Mouse (Mus musculus): ENCODE measurements around the gene Pwp2. TPM values are rescaled to one million over a fixed set of nuclear protein-coding genes. Genes with fewer than 3 reads are reported as not detected.
"Not testable (repeated sequence)": the region's sequence is repeated elsewhere in the genome, so short reads cannot be mapped to it uniquely, and the experiment has no call there.

Pwp2 gene
- total RNA-seq, 1 experiment from 2014 or later: 32.2 TPM

GRCm38 (mm10) chr10:78148834-78149766, 35.8 kb downstream of the Pwp2 start:
- peak; percentile 85 for ATAC-seq (replicated peaks; ENCODE audit: low read depth, poor library complexity, severe bottlenecking)

GRCm38 (mm10) chr10:78147908-78148441, 37.0 kb downstream of the Pwp2 start:
- ATAC-seq (replicated peaks; ENCODE audit: low read depth, poor library complexity, severe bottlenecking): no peak

GRCm38 (mm10) chr10:78143727-78144505, 41.0 kb downstream of the Pwp2 start:
- ATAC-seq (replicated peaks; ENCODE audit: low read depth, poor library complexity, severe bottlenecking): peak; percentile 51

- no peak for ATAC-seq (replicated peaks; ENCODE audit: low read depth, poor library complexity, severe bottlenecking)
These were observed 44.1 kb downstream of the Pwp2 start for GRCm38 (mm10) chr10:78140843-78141242.

- no peak for ATAC-seq (replicated peaks; ENCODE audit: low read depth, poor library complexity, severe bottlenecking)
These were observed 44.7 kb downstream of the Pwp2 start for GRCm38 (mm10) chr10:78140251-78140600.

- no peak for ATAC-seq (replicated peaks; ENCODE audit: low read depth, poor library complexity, severe bottlenecking)
These were observed 45.2 kb downstream of the Pwp2 start for GRCm38 (mm10) chr10:78139572-78140250.

GRCm38 (mm10) chr10:78138812-78139523, 46.0 kb downstream of the Pwp2 start:
- no peak for ATAC-seq (replicated peaks; ENCODE audit: low read depth, poor library complexity, severe bottlenecking)

GRCm38 (mm10) chr10:78137191-78137590, 47.8 kb downstream of the Pwp2 start:
- ATAC-seq (replicated peaks; ENCODE audit: low read depth, poor library complexity, severe bottlenecking): no peak

GRCm38 (mm10) chr10:78135947-78136346, 49.0 kb downstream of the Pwp2 start:
- ATAC-seq (replicated peaks; ENCODE audit: low read depth, poor library complexity, severe bottlenecking): no peak

GRCm38 (mm10) chr10:78134975-78135798, 49.8 kb downstream of the Pwp2 start:
- ATAC-seq (replicated peaks; ENCODE audit: low read depth, poor library complexity, severe bottlenecking): peak; percentile 78

- ATAC-seq (replicated peaks; ENCODE audit: low read depth, poor library complexity, severe bottlenecking): peak; percentile 61
These were observed 50.5 kb downstream of the Pwp2 start for GRCm38 (mm10) chr10:78134400-78134799.

- peak; percentile 59 for ATAC-seq (replicated peaks; ENCODE audit: low read depth, poor library complexity, severe bottlenecking)
These were observed 55.0 kb downstream of the Pwp2 start for GRCm38 (mm10) chr10:78129998-78130397.

GRCm38 (mm10) chr10:78129423-78129822, 55.5 kb downstream of the Pwp2 start:
- ATAC-seq (replicated peaks; ENCODE audit: low read depth, poor library complexity, severe bottlenecking): no peak

- no peak for ATAC-seq (replicated peaks; ENCODE audit: low read depth, poor library complexity, severe bottlenecking)
These were observed 56.3 kb downstream of the Pwp2 start for GRCm38 (mm10) chr10:78128647-78129046.

- no peak for ATAC-seq (replicated peaks; ENCODE audit: low read depth, poor library complexity, severe bottlenecking)
These were observed 57.0 kb downstream of the Pwp2 start for GRCm38 (mm10) chr10:78127931-78128330.

GRCm38 (mm10) chr10:78127046-78127870, 57.7 kb downstream of the Pwp2 start:
- ATAC-seq (replicated peaks; ENCODE audit: low read depth, poor library complexity, severe bottlenecking): no peak

- no peak for ATAC-seq (replicated peaks; ENCODE audit: low read depth, poor library complexity, severe bottlenecking)
These were observed 58.6 kb downstream of the Pwp2 start for GRCm38 (mm10) chr10:78126311-78126710.

- ATAC-seq (replicated peaks; ENCODE audit: low read depth, poor library complexity, severe bottlenecking): not testable (repeated sequence)
These were observed 59.9 kb downstream of the Pwp2 start for GRCm38 (mm10) chr10:78125061-78125460.
